Mouse (Mus musculus) CH12.LX (cell line): ENCODE measurements at regions not wholly inside any gene's neighbourhood (a gene's known extent, or its start where the extent isn't known, plus 50 kb on each side); places are given as distances from the start of the nearest gene placed in this dataset.

Experiments
- CTCF ChIP-seq, 2 experiments: IDR thresholded peaks in 1 of 2; conservative IDR thresholded peaks in 1 of 2; 2 replicates each; pipeline ENCODE4 v1.5.1; 2011 to 2012; ENCODE audit warnings: low read depth in 2 of 2, low read length in 2 of 2, improper control_type of control experiment in 1 of 2, inconsistent platforms in 1 of 2, mild to moderate bottlenecking in 1 of 2, moderate library complexity in 1 of 2
- EP300 ChIP-seq: IDR thresholded peaks from 2 replicates; pipeline ENCODE4 v1.6.1; 2011; ENCODE audit warnings: low read length, improper control_type of control experiment
- ETS1 ChIP-seq: conservative IDR thresholded peaks from 2 replicates; pipeline ENCODE4 v1.6.1; 2012; ENCODE audit warnings: low read depth, mild to moderate bottlenecking, inconsistent platforms, low read length, improper control_type of control experiment, moderate library complexity
- MAFK ChIP-seq: IDR thresholded peaks from 2 replicates; pipeline ENCODE4 v1.6.1; 2011; ENCODE audit warnings: low read length, improper control_type of control experiment; ENCODE audit not compliant: insufficient replicate concordance
- NELFE ChIP-seq: IDR thresholded peaks from 2 replicates; pipeline ENCODE4 v1.6.1; 2011; ENCODE audit warnings: low read depth, low read length, improper control_type of control experiment
- NRF1 ChIP-seq: IDR thresholded peaks from 2 replicates; pipeline ENCODE4 v1.6.1; 2014; ENCODE audit warnings: low read depth, mild to moderate bottlenecking, inconsistent platforms, low read length, improper control_type of control experiment, moderate library complexity
- POLR2A ChIP-seq: IDR thresholded peaks from 2 replicates; pipeline ENCODE4 v1.6.1; 2011; ENCODE audit warnings: low read depth, mild to moderate bottlenecking, improper control_type of control experiment, low read length
- RCOR1 ChIP-seq: conservative IDR thresholded peaks from 2 replicates; pipeline ENCODE4 v1.6.1; 2012; ENCODE audit warnings: low read depth, mild to moderate bottlenecking, inconsistent platforms, low read length, improper control_type of control experiment
- TCF12 ChIP-seq: IDR thresholded peaks from 2 replicates; pipeline ENCODE4 v1.6.1; 2014; ENCODE audit warnings: low read depth, mild to moderate bottlenecking, inconsistent platforms, low read length, improper control_type of control experiment

GRCm38 (mm10) chr2:180400514-180401019, 55.5 kb upstream of the Slco4a1 start:
- no peak for TF ChIP-seq NELFE
- no peak for TF ChIP-seq CTCF (conservative IDR thresholded peaks at IDR 0.05 in 1 of 2, IDR thresholded peaks at IDR 0.05 in 1 of 2; ENCODE audit: low read depth in 2 of 2, low read length in 2 of 2)
- no peak for TF ChIP-seq NRF1
- no peak for TF ChIP-seq POLR2A
- no peak for TF ChIP-seq TCF12
- no peak for TF ChIP-seq EP300
- TF ChIP-seq ETS1: no peak
- TF ChIP-seq MAFK: no peak
- no peak for TF ChIP-seq RCOR1
